Mouse (Mus musculus): ENCODE measurements around the gene Hist1h2bl. TPM values are rescaled to one million over a fixed set of nuclear protein-coding genes. Genes with fewer than 3 reads are reported as not detected.
"Not testable (repeated sequence)": the region's sequence is repeated elsewhere in the genome, so short reads cannot be mapped to it uniquely, and the experiment has no call there.

Gene Hist1h2bl
- polyA plus RNA-seq, 1 experiment, result 3.6 TPM

GRCm38 (mm10) chr13:21722373-21722925 lies 6.5 kb upstream of the Hist1h2bl start:
- H3K27me3 ChIP-seq (replicated peaks), result no peaks in the 10 kb centered on the region
- no peaks in the 10 kb centered on the region for H3K9me3 ChIP-seq
- no peak for TF ChIP-seq GATA1 (IDR thresholded peaks at IDR 0.05; ENCODE audit: borderline replicate concordance, low read length)
- TF ChIP-seq FLI1 (IDR thresholded peaks at IDR 0.05; ENCODE audit: low read length), result no peak
- H3K4me3 ChIP-seq (replicated peaks), result peak overlapping the region; percentile 85
- peaks cover 50% of the 10 kb centered on the region for H3K4me1 ChIP-seq
- no peaks in the 10 kb centered on the region for H3K36me3 ChIP-seq (replicated peaks; ENCODE audit: low read length)

GRCm38 (mm10) chr13:21721757-21722372 lies 5.9 kb upstream of the Hist1h2bl start, which contains the start of gene Hist1h2bm:
Gene Hist1h2bm (plus strand): TSS chr13:21722044.
- peaks cover 52% of the 10 kb centered on the region for H3K4me1 ChIP-seq
- H3K9me3 ChIP-seq; H3K27me3 ChIP-seq (replicated peaks); H3K36me3 ChIP-seq (replicated peaks; ENCODE audit: low read length): not testable (repeated sequence)
- H3K4me3 ChIP-seq (replicated peaks), result peak within 1 kb of the TSS; percentile 90

- Histone ChIP-seq H3K4me1 (peaks cover 54% of the 10 kb centered on the region), H3K4me3 (replicated peaks) (peak overlapping the region; percentile 90)
- H3K36me3 ChIP-seq (replicated peaks; ENCODE audit: low read length); H3K9me3 ChIP-seq; H3K27me3 ChIP-seq (replicated peaks): not testable (repeated sequence)
Observed at GRCm38 (mm10) chr13:21721107-21721756, 5.3 kb upstream of the Hist1h2bl start.

- H3K27me3 ChIP-seq (replicated peaks), result no peaks in the 10 kb centered on the region
- H3K4me1 ChIP-seq, result peaks cover 66% of the 10 kb centered on the region
- no peaks in the 10 kb centered on the region for H3K36me3 ChIP-seq (replicated peaks; ENCODE audit: low read length)
- H3K9me3 ChIP-seq, result no peaks in the 10 kb centered on the region
- TF ChIP-seq FLI1 (IDR thresholded peaks at IDR 0.05; ENCODE audit: low read length) (no peak), GATA1 (IDR thresholded peaks at IDR 0.05; ENCODE audit: borderline replicate concordance, low read length) (no peak)
- peak overlapping the region; percentile 82 for H3K4me3 ChIP-seq (replicated peaks)
Observed at GRCm38 (mm10) chr13:21718381-21719080, 2.6 kb upstream of the Hist1h2bl start.

- H3K27me3 ChIP-seq (replicated peaks); H3K9me3 ChIP-seq; H3K36me3 ChIP-seq (replicated peaks; ENCODE audit: low read length): not testable (repeated sequence)
- Histone ChIP-seq H3K4me3 (replicated peaks) (peak within 1 kb of the TSS; percentile 89), H3K4me1 (peaks cover 60% of the 10 kb centered on the region)
Observed at GRCm38 (mm10) chr13:21717397-21718357, 1.7 kb upstream of the Hist1h2bl start, which contains the start of gene Hist1h3h. Gene Hist1h3h (plus strand): TSS chr13:21717659.

GRCm38 (mm10) chr13:21716540-21717391 lies 823 bp upstream of the Hist1h2bl start:
- not testable (repeated sequence) for H3K27me3 ChIP-seq (replicated peaks); H3K9me3 ChIP-seq; H3K36me3 ChIP-seq (replicated peaks; ENCODE audit: low read length)
- Histone ChIP-seq H3K4me1 (peaks cover 51% of the 10 kb centered on the region), H3K4me3 (replicated peaks) (peak overlapping the region; percentile 89)

- Histone ChIP-seq H3K4me1 (peaks cover 49% of the 10 kb centered on the region), H3K4me3 (replicated peaks) (peak overlapping the region; percentile 89), H3K9me3 (no peaks in the 10 kb centered on the region), H3K36me3 (replicated peaks; ENCODE audit: low read length) (no peaks in the 10 kb centered on the region), H3K27me3 (replicated peaks) (no peaks in the 10 kb centered on the region)
- TF ChIP-seq FLI1 (IDR thresholded peaks at IDR 0.05; ENCODE audit: low read length), result no peak
Observed at GRCm38 (mm10) chr13:21715131-21715863, 646 bp downstream of the Hist1h2bl start.

GRCm38 (mm10) chr13:21714725-21715124 lies 1.2 kb downstream of the Hist1h2bl start:
- peaks cover 43% of the 10 kb centered on the region for H3K4me1 ChIP-seq
- no peaks in the 10 kb centered on the region for H3K27me3 ChIP-seq (replicated peaks)
- H3K4me3 ChIP-seq (replicated peaks), result peak overlapping the region; percentile 89
- TF ChIP-seq GATA1 (IDR thresholded peaks at IDR 0.05; ENCODE audit: borderline replicate concordance, low read length), result no peak
- no peak for TF ChIP-seq FLI1 (IDR thresholded peaks at IDR 0.05; ENCODE audit: low read length)
- no peaks in the 10 kb centered on the region for H3K36me3 ChIP-seq (replicated peaks; ENCODE audit: low read length)
- no peaks in the 10 kb centered on the region for H3K9me3 ChIP-seq
